Mouse (Mus musculus) MEL (cell line): Measurements from ENCODE around the gene Atp1a3. TPM values are rescaled to one million over a fixed set of nuclear protein-coding genes. Genes with fewer than 3 reads are reported as not detected.

ENCODE experiments used
- DNase-seq: peaks from one replicate; pipeline ENCODE4 v3.0.0; 2011; ENCODE audit warnings: low read depth, low spot score
- H3K27ac ChIP-seq: 2 replicates; pipeline ENCODE4 v1.5.1; 2012; ENCODE audit warnings: low read depth, mild to moderate bottlenecking, control low read depth, low read length, moderate library complexity; ENCODE audit not compliant: control insufficient read depth
- H3K27me3 ChIP-seq, 2 experiments: fragments of 150-350 bp in 1 of 2; sonication (generic) in 1 of 2; 2 replicates each; pipeline ENCODE4 v1.6.1; 2012; ENCODE audit warnings: low read length in 2 of 2, mild to moderate bottlenecking in 2 of 2, improper control_type of control experiment in 1 of 2, moderate library complexity in 1 of 2; ENCODE audit not compliant: insufficient read depth in 2 of 2, control insufficient read depth in 1 of 2
- H3K36me3 ChIP-seq, 2 experiments: 2 replicates each; pipeline ENCODE4 v1.6.1; 2012 to 2014; ENCODE audit warnings: low read length in 2 of 2, improper control_type of control experiment in 1 of 2, inconsistent platforms in 1 of 2, mild to moderate bottlenecking in 1 of 2; ENCODE audit not compliant: insufficient read depth in 2 of 2, control insufficient read depth in 1 of 2
- H3K4me1 ChIP-seq, 2 experiments: fragments of 150-350 bp in 1 of 2; sonication (generic) in 1 of 2; 2 replicates each; pipeline ENCODE4 v1.6.1; 2012; ENCODE audit warnings: low read length in 2 of 2, improper control_type of control experiment in 1 of 2, mild to moderate bottlenecking in 1 of 2; ENCODE audit not compliant: insufficient read depth in 2 of 2, control insufficient read depth in 1 of 2
- H3K4me3 ChIP-seq, 2 experiments: fragments of 150-350 bp in 1 of 2; sonication (generic) in 1 of 2; 2 replicates each; pipeline ENCODE4 v1.5.1; 2012; ENCODE audit warnings: low read depth in 2 of 2, low read length in 2 of 2, mild to moderate bottlenecking in 2 of 2, moderate library complexity in 2 of 2, control low read depth in 1 of 2, improper control_type of control experiment in 1 of 2; ENCODE audit not compliant: control insufficient read depth in 1 of 2, insufficient read depth in 1 of 2
- H3K79me2 ChIP-seq: 2 replicates; pipeline ENCODE4 v1.6.1; 2012; ENCODE audit warnings: mild to moderate bottlenecking, low read length, moderate library complexity; ENCODE audit not compliant: control insufficient read depth, poor library complexity, insufficient read depth
- H3K9ac ChIP-seq: 2 replicates; pipeline ENCODE4 v1.6.1; 2012; ENCODE audit warnings: low read depth, mild to moderate bottlenecking, control low read depth, low read length, moderate library complexity; ENCODE audit not compliant: control insufficient read depth, poor library complexity, severe bottlenecking
- H3K9me3 ChIP-seq: fragments of 150-350 bp; sonication (generic); replicated peaks from 2 replicates; pipeline ENCODE4 v1.6.1; 2012; ENCODE audit warnings: mild to moderate bottlenecking, low read length, improper control_type of control experiment, moderate library complexity; ENCODE audit not compliant: insufficient read depth
- BHLHE40 ChIP-seq: IDR thresholded peaks from 2 replicates; pipeline ENCODE4 v1.6.1; 2012; ENCODE audit warnings: low read depth, mild to moderate bottlenecking, inconsistent platforms, low read length, improper control_type of control experiment, borderline replicate concordance
- CHD1 ChIP-seq: IDR thresholded peaks from 2 replicates; pipeline ENCODE4 v1.6.1; 2012; ENCODE audit warnings: low read depth, mild to moderate bottlenecking, inconsistent platforms, low read length, improper control_type of control experiment
- CHD2 ChIP-seq: IDR thresholded peaks from 2 replicates; pipeline ENCODE4 v1.6.1; 2011; ENCODE audit warnings: low read length, improper control_type of control experiment
- ELF1 ChIP-seq: IDR thresholded peaks from 2 replicates; pipeline ENCODE4 v1.6.1; 2014; ENCODE audit warnings: low read depth, mild to moderate bottlenecking, inconsistent platforms, low read length, improper control_type of control experiment, moderate library complexity
- ETS1 ChIP-seq: IDR thresholded peaks from 2 replicates; pipeline ENCODE4 v1.6.1; 2012; ENCODE audit warnings: low read depth, mild to moderate bottlenecking, inconsistent platforms, low read length, improper control_type of control experiment, moderate library complexity
- KAT2A ChIP-seq: conservative IDR thresholded peaks from 2 replicates; pipeline ENCODE4 v1.6.1; 2012; ENCODE audit warnings: low read depth, low read length, improper control_type of control experiment, inconsistent platforms
- MXI1 ChIP-seq: IDR thresholded peaks from 2 replicates; pipeline ENCODE4 v1.6.1; 2011; ENCODE audit warnings: mild to moderate bottlenecking, low read depth, low read length, improper control_type of control experiment
- POLR2A ChIP-seq, 2 experiments: IDR thresholded peaks; 2 replicates each; pipeline ENCODE4 v1.6.1; 2011 to 2012; ENCODE audit warnings: low read length in 2 of 2, mild to moderate bottlenecking in 2 of 2, control low read depth in 1 of 2, improper control_type of control experiment in 1 of 2, low read depth in 1 of 2, moderate library complexity in 1 of 2; ENCODE audit not compliant: control insufficient read depth in 1 of 2, insufficient read depth in 1 of 2, poor library complexity in 1 of 2
- POLR2AphosphoS2 ChIP-seq: IDR thresholded peaks from 2 replicates; pipeline ENCODE4 v1.6.1; 2011; ENCODE audit warnings: low read length, improper control_type of control experiment
- POLR2AphosphoS5 ChIP-seq: IDR thresholded peaks from 2 replicates; pipeline ENCODE4 v1.6.1; 2012; ENCODE audit warnings: low read depth, borderline replicate concordance, mild to moderate bottlenecking, inconsistent platforms, low read length, moderate library complexity, mixed read lengths
- RAD21 ChIP-seq: IDR thresholded peaks from 2 replicates; pipeline ENCODE4 v1.6.1; 2011; ENCODE audit warnings: mild to moderate bottlenecking, low read depth, low read length, improper control_type of control experiment
- SIN3A ChIP-seq: IDR thresholded peaks from 2 replicates; pipeline ENCODE4 v1.6.1; 2012; ENCODE audit warnings: low read length, improper control_type of control experiment, inconsistent platforms
- TAL1 ChIP-seq: IDR thresholded peaks from 2 replicates; pipeline ENCODE4 v1.6.1; 2012; ENCODE audit warnings: mild to moderate bottlenecking, inconsistent platforms, low read length, moderate library complexity, mixed read lengths
- UBTF ChIP-seq: IDR thresholded peaks from 2 replicates; pipeline ENCODE4 v1.6.1; 2012; ENCODE audit warnings: low read depth, mild to moderate bottlenecking, inconsistent platforms, low read length, improper control_type of control experiment, moderate library complexity, borderline replicate concordance; ENCODE audit not compliant: insufficient read depth
- USF1 ChIP-seq: IDR thresholded peaks from 2 replicates; pipeline ENCODE4 v1.6.1; 2014; ENCODE audit warnings: low read depth, mild to moderate bottlenecking, inconsistent platforms, low read length, improper control_type of control experiment, moderate library complexity
- USF2 ChIP-seq, 2 experiments: IDR thresholded peaks; 2 replicates each; pipeline ENCODE4 v1.6.1; 2011 to 2012; ENCODE audit warnings: improper control_type of control experiment in 2 of 2, low read length in 2 of 2, borderline replicate concordance in 1 of 2, inconsistent platforms in 1 of 2, low read depth in 1 of 2, mild to moderate bottlenecking in 1 of 2; ENCODE audit not compliant: insufficient read depth in 1 of 2
- ZC3H11A ChIP-seq: IDR thresholded peaks from 2 replicates; pipeline ENCODE4 v1.6.1; 2012; ENCODE audit warnings: low read depth, mild to moderate bottlenecking, inconsistent platforms, low read length, improper control_type of control experiment
- ZMIZ1 ChIP-seq: IDR thresholded peaks from 2 replicates; pipeline ENCODE4 v1.6.1; 2012; ENCODE audit warnings: low read depth, mild to moderate bottlenecking, inconsistent platforms, low read length, improper control_type of control experiment, moderate library complexity
- ZNF384 ChIP-seq: IDR thresholded peaks from 2 replicates; pipeline ENCODE4 v1.6.1; 2012; ENCODE audit warnings: low read depth, mild to moderate bottlenecking, inconsistent platforms, low read length, improper control_type of control experiment
- polyA plus RNA-seq, 2 experiments: library from polyadenylated mRNA; stranded (reverse) in 1 of 2; unstranded in 1 of 2; fragments of >175 nt in 1 of 2; fragments of >200 nt in 1 of 2; gene quantifications; 2 replicates each; pipeline versions ENCODE4 v1.2.1 to v1.2.4; 2012; ENCODE audit warnings: low replicate concordance in 2 of 2, low read depth in 1 of 2; ENCODE audit not compliant: insufficient read length in 2 of 2, insufficient read depth in 1 of 2, missing spikeins in 1 of 2
- total RNA-seq: library from RNA; depleted of rRNA; stranded (reverse); fragments of 300-350 nt; gene quantifications from 2 replicates; pipeline ENCODE4 v1.2.3, GENCODE M21; 2012

The Atp1a3 gene
- total and polyA plus RNA-seq, 3 experiments: 0.19 to 3.5 TPM; not detected in 1

DNA sequence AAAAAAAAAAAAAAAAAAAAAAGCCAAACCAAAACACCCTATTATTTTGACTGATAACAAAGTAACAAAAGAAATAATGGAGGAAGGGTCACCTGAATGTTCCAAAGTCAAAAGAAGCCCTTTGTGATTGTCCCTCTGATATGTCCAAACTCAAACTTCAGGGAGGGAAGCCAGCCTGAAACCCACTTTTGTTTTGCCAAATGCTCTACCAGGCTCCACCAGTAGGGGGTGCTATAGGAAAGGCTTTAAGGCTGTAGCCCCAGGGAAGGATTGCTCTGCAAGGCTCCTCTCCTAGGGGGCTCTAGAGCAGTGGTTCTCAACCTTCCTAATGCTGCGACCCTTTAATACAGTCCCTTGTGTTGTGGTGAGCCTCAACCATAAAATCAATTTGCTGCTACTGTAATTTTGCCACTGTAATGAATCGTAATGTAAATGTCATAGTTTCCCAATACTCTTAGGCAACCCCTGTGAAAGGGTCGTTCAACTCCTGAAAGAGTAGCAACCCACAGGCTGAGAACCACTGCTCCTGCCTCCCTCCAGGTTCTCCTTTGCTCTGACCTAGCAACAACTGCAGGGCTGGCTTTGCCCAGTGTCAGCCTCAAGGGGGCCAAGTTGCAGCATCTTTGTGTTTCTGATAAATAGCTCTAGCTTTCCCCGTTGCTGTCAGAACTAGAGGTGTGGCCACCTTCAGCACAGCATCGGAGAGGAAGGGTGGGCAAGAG lies 24.4 kb upstream of the Atp1a3 start (continued):
- TF ChIP-seq UBTF: no peak

DNA sequence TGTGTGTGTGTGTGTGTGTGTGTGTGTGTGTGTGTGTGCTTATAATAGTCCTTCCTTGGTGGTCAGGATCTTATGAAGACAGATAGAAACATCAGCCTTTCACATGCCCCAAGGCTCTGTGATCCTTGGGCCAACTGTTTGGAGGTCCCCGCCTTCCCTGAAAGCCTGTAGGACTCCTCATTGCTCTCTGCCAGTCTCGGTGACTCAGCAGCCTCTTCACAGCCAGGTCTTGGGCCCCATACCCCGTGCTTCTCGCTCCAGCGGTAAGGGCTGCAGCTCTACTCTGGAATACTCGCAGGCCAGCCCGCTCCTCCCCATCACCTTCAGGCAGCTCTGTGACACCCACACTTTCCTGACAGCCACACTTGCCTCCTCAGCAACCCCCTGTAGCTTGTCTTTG lies 20.7 kb upstream of the Atp1a3 start:
- Histone ChIP-seq H3K36me3 (no peaks in the 10 kb centered on the region), H3K27me3 (no peaks in the 10 kb centered on the region), H3K4me1 (no peaks in the 10 kb centered on the region), H3K9ac (no peak overlapping the region), H3K4me3 (no peak overlapping the region), H3K27ac (no peak overlapping the region), H3K79me2 (no peaks in the 10 kb centered on the region), H3K9me3 (no peaks in the 10 kb centered on the region)
- DNase-seq: peak; percentile 42
- no peak for TF ChIP-seq KAT2A
- no peak for TF ChIP-seq ZC3H11A
- no peak for TF ChIP-seq MXI1
- no peak for TF ChIP-seq ETS1
- no peak for TF ChIP-seq USF1
- no peak for TF ChIP-seq CHD1
- TF ChIP-seq POLR2A (IDR thresholded peaks at IDR 0.05; ENCODE audit: control insufficient read depth in 1 of 2, insufficient read depth in 1 of 2, low read depth in 1 of 2, low read length in 2 of 2, poor library complexity in 1 of 2): no peak
- no peak for TF ChIP-seq ZMIZ1
- no peak for TF ChIP-seq USF2 (IDR thresholded peaks at IDR 0.05; ENCODE audit: borderline replicate concordance in 1 of 2, insufficient read depth in 1 of 2, low read depth in 1 of 2, low read length in 2 of 2)
- no peak for TF ChIP-seq BHLHE40
- no peak for TF ChIP-seq SIN3A
- no peak for TF ChIP-seq TAL1
- TF ChIP-seq CHD2: no peak
- no peak for TF ChIP-seq POLR2AphosphoS5
- no peak for TF ChIP-seq POLR2AphosphoS2
- TF ChIP-seq RAD21: no peak
- no peak for TF ChIP-seq ELF1
- no peak for TF ChIP-seq ZNF384
